Mouse (Mus musculus) heart, postnatal 0 days (tissue): ENCODE data around the gene Tom1l1.

Source experiments
- CTCF ChIP-seq: IDR thresholded peaks from 2 replicates; pipeline ENCODE4 v1.5.1; 2016; ENCODE audit warnings: antibody characterized with exemption, control low read depth, low read depth
- EP300 ChIP-seq: IDR thresholded peaks from 2 replicates; pipeline ENCODE4 v1.6.1; 2016; ENCODE audit warnings: antibody characterized with exemption, low read depth

- TF ChIP-seq CTCF (no peak), EP300 (no peak)
Measured at GRCm38 (mm10) chr11:90687040-90687439, 1.1 kb downstream of the Tom1l1 start.
